Mouse (Mus musculus): Measurements from ENCODE around the gene Ccl27a.

Ccl27a gene

GRCm38 (mm10) chr4:41757321-41757720 lies 16.7 kb downstream of the Ccl27a start:
- TF ChIP-seq CTCF (conservative IDR thresholded peaks at IDR 0.05; ENCODE audit: low read length) = no peak
- no peak for TF ChIP-seq NANOG (IDR thresholded peaks at IDR 0.05; ENCODE audit: borderline replicate concordance, low read length)
- no peak for TF ChIP-seq POU5F1 (IDR thresholded peaks at IDR 0.05; ENCODE audit: borderline replicate concordance, low read length)
- Histone ChIP-seq H3K36me3 (ENCODE audit: insufficient read depth, low read length) (peaks cover 31% of the 10 kb centered on the region), H3K4me3 (replicated peaks; ENCODE audit: low read length) (no peak overlapping the region; the same call in 1 of the 2 replicates), H3K4me1 (replicated peaks; ENCODE audit: low read depth, low read length) (peaks cover 71% of the 10 kb centered on the region), H3K27me3 (ENCODE audit: insufficient read depth, low read length) (no peaks in the 10 kb centered on the region), H3K9me3 (ENCODE audit: low read length) (no peaks in the 10 kb centered on the region)

GRCm38 (mm10) chr4:41756440-41756839 lies 17.6 kb downstream of the Ccl27a start:
- Histone ChIP-seq H3K9me3 (ENCODE audit: low read length) (no peaks in the 10 kb centered on the region), H3K4me3 (replicated peaks; ENCODE audit: low read length) (peak overlapping the region; percentile 94), H3K4me1 (replicated peaks; ENCODE audit: low read depth, low read length) (peaks cover 63% of the 10 kb centered on the region), H3K27me3 (ENCODE audit: insufficient read depth, low read length) (no peaks in the 10 kb centered on the region), H3K36me3 (ENCODE audit: insufficient read depth, low read length) (peaks cover 31% of the 10 kb centered on the region)
- TF ChIP-seq POU5F1 (IDR thresholded peaks at IDR 0.05; ENCODE audit: borderline replicate concordance, low read length) (no peak), CTCF (conservative IDR thresholded peaks at IDR 0.05; ENCODE audit: low read length) (no peak), NANOG (IDR thresholded peaks at IDR 0.05; ENCODE audit: borderline replicate concordance, low read length) (no peak)

GRCm38 (mm10) chr4:41755338-41756305 lies 18.4 kb downstream of the Ccl27a start, which contains the start of gene Sigmar1:
Sigmar1 (minus strand) TSS chr4:41756157.
- peak within 1 kb of the TSS; percentile 94 for H3K4me3 ChIP-seq (replicated peaks; ENCODE audit: low read length)
- no peaks in the 10 kb centered on the region for H3K9me3 ChIP-seq (ENCODE audit: low read length)
- H3K36me3 ChIP-seq (ENCODE audit: insufficient read depth, low read length) = peaks cover 31% of the 10 kb centered on the region
- TF ChIP-seq CTCF (conservative IDR thresholded peaks at IDR 0.05; ENCODE audit: low read length) (peak; percentile 57), POU5F1 (IDR thresholded peaks at IDR 0.05; ENCODE audit: borderline replicate concordance, low read length) (no peak)
- peaks cover 54% of the 10 kb centered on the region for H3K4me1 ChIP-seq (replicated peaks; ENCODE audit: low read depth, low read length)
- H3K27me3 ChIP-seq (ENCODE audit: insufficient read depth, low read length) = no peaks in the 10 kb centered on the region; the same call in 1 of the 2 replicates

- H3K36me3 ChIP-seq (ENCODE audit: insufficient read depth, low read length) = peaks cover 31% of the 10 kb centered on the region
- H3K27me3 ChIP-seq (ENCODE audit: insufficient read depth, low read length) = peaks cover 2% of the 10 kb centered on the region; the same call in 1 of the 2 replicates
- H3K4me1 ChIP-seq (replicated peaks; ENCODE audit: low read depth, low read length) = peaks cover 49% of the 10 kb centered on the region
- H3K4me3 ChIP-seq (replicated peaks; ENCODE audit: low read length) = peak within 1 kb of the TSS; percentile 94
- H3K9me3 ChIP-seq (ENCODE audit: low read length) = no peaks in the 10 kb centered on the region
- TF ChIP-seq POU5F1 (IDR thresholded peaks at IDR 0.05; ENCODE audit: borderline replicate concordance, low read length) (no peak), CTCF (conservative IDR thresholded peaks at IDR 0.05; ENCODE audit: low read length) (no peak), NANOG (IDR thresholded peaks at IDR 0.05; ENCODE audit: borderline replicate concordance, low read length) (no peak)
Measured at GRCm38 (mm10) chr4:41754797-41755337, 19.2 kb downstream of the Ccl27a start, which contains the start of gene Galt. Galt (plus strand) TSS chr4:41755228.

- H3K36me3 ChIP-seq (ENCODE audit: insufficient read depth, low read length) = no peaks in the 10 kb centered on the region
- peaks cover 12% of the 10 kb centered on the region for H3K4me1 ChIP-seq (replicated peaks; ENCODE audit: low read depth, low read length)
- H3K27me3 ChIP-seq (ENCODE audit: insufficient read depth, low read length) = 0 out of 2 replicates have a peak, but pooled peaks cover 3% of the 10 kb centered on the region
- no peak overlapping the region for H3K4me3 ChIP-seq (replicated peaks; ENCODE audit: low read length)
- peaks cover 35% of the 10 kb centered on the region for H3K9me3 ChIP-seq (ENCODE audit: low read length)
- TF ChIP-seq POU5F1 (IDR thresholded peaks at IDR 0.05; ENCODE audit: borderline replicate concordance, low read length) (no peak), NANOG (IDR thresholded peaks at IDR 0.05; ENCODE audit: borderline replicate concordance, low read length) (no peak), CTCF (conservative IDR thresholded peaks at IDR 0.05; ENCODE audit: low read length) (no peak)
Measured at GRCm38 (mm10) chr4:41745021-41745420, 29.0 kb downstream of the Ccl27a start.

GRCm38 (mm10) chr4:41744131-41744530 lies 29.9 kb downstream of the Ccl27a start:
- TF ChIP-seq POU5F1 (IDR thresholded peaks at IDR 0.05; ENCODE audit: borderline replicate concordance, low read length) (no peak), NANOG (IDR thresholded peaks at IDR 0.05; ENCODE audit: borderline replicate concordance, low read length) (no peak), CTCF (conservative IDR thresholded peaks at IDR 0.05; ENCODE audit: low read length) (no peak)
- Histone ChIP-seq H3K9me3 (ENCODE audit: low read length) (peaks cover 35% of the 10 kb centered on the region), H3K4me3 (replicated peaks; ENCODE audit: low read length) (no peak overlapping the region)

GRCm38 (mm10) chr4:41741158-41741560 lies 32.9 kb downstream of the Ccl27a start:
- Histone ChIP-seq H3K4me1 (replicated peaks; ENCODE audit: low read depth, low read length) (peaks cover 35% of the 10 kb centered on the region), H3K4me3 (replicated peaks; ENCODE audit: low read length) (peak overlapping the region; percentile 95), H3K27me3 (ENCODE audit: insufficient read depth, low read length) (0 out of 2 replicates have a peak, but pooled peaks cover 3% of the 10 kb centered on the region), H3K36me3 (ENCODE audit: insufficient read depth, low read length) (peaks cover 26% of the 10 kb centered on the region), H3K9me3 (ENCODE audit: low read length) (peaks cover 5% of the 10 kb centered on the region)
- TF ChIP-seq POU5F1 (IDR thresholded peaks at IDR 0.05; ENCODE audit: borderline replicate concordance, low read length) (no peak), NANOG (IDR thresholded peaks at IDR 0.05; ENCODE audit: borderline replicate concordance, low read length) (no peak), CTCF (conservative IDR thresholded peaks at IDR 0.05; ENCODE audit: low read length) (no peak)

More at GRCm38 (mm10) chr4:41744131-41744530, 29.9 kb downstream of the Ccl27a start:
- Histone ChIP-seq H3K36me3 (ENCODE audit: insufficient read depth, low read length) (peaks cover 8% of the 10 kb centered on the region), H3K27me3 (ENCODE audit: insufficient read depth, low read length) (0 out of 2 replicates have a peak, but pooled peaks cover 3% of the 10 kb centered on the region), H3K4me1 (replicated peaks; ENCODE audit: low read depth, low read length) (peaks cover 21% of the 10 kb centered on the region)

All from E14TG2a.4 (cell line).